8 mouse cellular contexts compared by ENCODE assay signal in genomic region chr5:136113546-136113945, GRCm38 (mm10). TPM values are rescaled to one million over a fixed set of nuclear protein-coding genes. Genes with fewer than 3 reads are reported as not detected.
DNase-seq lines count a peak whose midpoint lies in the region; TF ChIP-seq lines count a peak whose summit lies in the region.
"Not testable (repeated sequence)": the region's sequence is repeated elsewhere in the genome, so short reads cannot be mapped to it uniquely, and the experiment has no call there.

No protein-coding gene starts in this region.

- DNase-seq in ES-CJ7 (ENCODE audit: low read depth, low spot score) (peak; percentile 81), ES-E14 (ENCODE audit: low read depth, low spot score) (peak; percentile 61), MEL (ENCODE audit: low read depth, low spot score) (peak; percentile 43), R1 (ENCODE audit: low read depth, low spot score) (peak; percentile 88), ZHBTc4 (ENCODE audit: low read depth, low spot score) (peak; percentile 85)
- DNase-seq in retina, postnatal 1 day: peak; percentile 37

- not testable (repeated sequence) for H3K27me3 ChIP-seq in ES-Bruce4 (ENCODE audit: control insufficient read depth, insufficient read depth, low read length, poor library complexity, severe bottlenecking); MEL (ENCODE audit: control insufficient read depth in 1 of 2, insufficient read depth in 2 of 2, low read length in 2 of 2); testis, adult 2 months (ENCODE audit: control insufficient read depth, insufficient read depth, low read length)

- not testable (repeated sequence) for H3K36me3 ChIP-seq in ES-Bruce4 (ENCODE audit: control insufficient read depth, insufficient read depth, low read length, poor library complexity, severe bottlenecking); ES-E14 (ENCODE audit: control insufficient read depth, insufficient read depth, low read length, poor library complexity, severe bottlenecking); testis, adult 2 months (ENCODE audit: control insufficient read depth, insufficient read depth, low read length)
- peaks cover 0 to 10% of the 10 kb centered on the region in 2 experiments; a peak in 2 of 4 replicates for H3K36me3 ChIP-seq in MEL (ENCODE audit: control insufficient read depth in 1 of 2, insufficient read depth in 2 of 2, low read length in 2 of 2)

- TF ChIP-seq RAD21 in MEL (IDR thresholded peaks at IDR 0.05; ENCODE audit: low read depth, low read length): not testable (repeated sequence)

- not testable (repeated sequence) for H3K9ac ChIP-seq in ES-Bruce4 (ENCODE audit: low read depth, poor library complexity, severe bottlenecking); ES-E14 (ENCODE audit: insufficient read depth, low read depth, low read length, poor library complexity, severe bottlenecking); MEL (ENCODE audit: control insufficient read depth, low read depth, low read length, poor library complexity, severe bottlenecking)

- not testable (repeated sequence) for H3K4me1 ChIP-seq in ES-Bruce4 (ENCODE audit: control insufficient read depth, insufficient read depth, low read length); testis, adult 2 months (ENCODE audit: control insufficient read depth, insufficient read depth, low read length)
- peaks cover 4 to 21% of the 10 kb centered on the region in 2 experiments; a peak in 3 of 4 replicates for H3K4me1 ChIP-seq in ES-E14 (ENCODE audit: control insufficient read depth in 2 of 2, insufficient read depth in 2 of 2, low read length in 2 of 2, poor library complexity in 1 of 2)
- H3K4me1 ChIP-seq in MEL (ENCODE audit: control insufficient read depth in 1 of 2, insufficient read depth in 2 of 2, low read length in 2 of 2): peaks cover 4 to 23% of the 10 kb centered on the region in 2 experiments; a peak in 3 of 4 replicates

- H3K4me3 ChIP-seq in ES-Bruce4 (ENCODE audit: low read depth, low read length); ES-E14 (ENCODE audit: insufficient read depth in 1 of 2, low read depth in 1 of 2, low read length in 2 of 2, poor library complexity in 1 of 2, severe bottlenecking in 1 of 2); MEL (ENCODE audit: control insufficient read depth in 1 of 2, insufficient read depth in 1 of 2, low read depth in 2 of 2, low read length in 2 of 2): not testable (repeated sequence)
- peak overlapping the region; percentile 36; the same call in 1 of the 2 replicates for H3K4me3 ChIP-seq in testis, adult 2 months (ENCODE audit: control insufficient read depth, low read depth, low read length)

- 0 out of 2 replicates have a peak overlapping the region, but pooled peaks have one; percentile 21 for H3K27ac ChIP-seq in ES-Bruce4 (ENCODE audit: insufficient read depth, low read length)
- not testable (repeated sequence) for H3K27ac ChIP-seq in ES-E14 (ENCODE audit: insufficient read depth, low read depth, low read length, poor library complexity, severe bottlenecking); MEL (ENCODE audit: control insufficient read depth, low read depth, low read length); testis, adult 2 months (ENCODE audit: control insufficient read depth, insufficient read depth, low read depth, low read length)

- not testable (repeated sequence) for TF ChIP-seq POLR2A in ES-Bruce4 (IDR thresholded peaks at IDR 0.05; ENCODE audit: insufficient read depth, low read length); MEL (IDR thresholded peaks at IDR 0.05; ENCODE audit: control insufficient read depth in 1 of 2, insufficient read depth in 1 of 2, low read depth in 1 of 2, low read length in 2 of 2, poor library complexity in 1 of 2); testis, adult 2 months (IDR thresholded peaks at IDR 0.05; ENCODE audit: control insufficient read depth, low read depth, low read length)

- not testable (repeated sequence) for H3K9me3 ChIP-seq in ES-Bruce4 (replicated peaks; ENCODE audit: control insufficient read depth, insufficient read depth, low read length, poor library complexity, severe bottlenecking); ES-E14 (ENCODE audit: control insufficient read depth, insufficient read depth, low read depth, low read length); MEL (replicated peaks; ENCODE audit: insufficient read depth, low read length)

- not testable (repeated sequence) for TF ChIP-seq EP300 in ES-Bruce4 (IDR thresholded peaks at IDR 0.05; ENCODE audit: insufficient read depth, low read depth, low read length); MEL (IDR thresholded peaks at IDR 0.05; ENCODE audit: low read depth in 1 of 2, low read length in 2 of 2)

- not testable (repeated sequence) for TF ChIP-seq CTCF in ES-Bruce4 (IDR thresholded peaks at IDR 0.05; ENCODE audit: low read depth, low read length); MEL (IDR thresholded peaks at IDR 0.05 in 2 of 3, conservative IDR thresholded peaks at IDR 0.05 in 1 of 3; ENCODE audit: control insufficient read depth in 1 of 3, insufficient read depth in 1 of 3, low read depth in 2 of 3, low read length in 3 of 3, poor library complexity in 1 of 3, severe bottlenecking in 1 of 3); testis, adult 2 months (IDR thresholded peaks at IDR 0.05; ENCODE audit: control insufficient read depth, insufficient read depth, insufficient replicate concordance, low read depth, low read length)

- in situ Hi-C loops in ES-E14 (cut with MboI; ENCODE audit: low sequenced_read_pairs in 2 of 2, unreplicated experiment in 2 of 2): not testable (repeated sequence)

- H3K79me2 ChIP-seq in MEL (ENCODE audit: control insufficient read depth, insufficient read depth, low read length, poor library complexity): peaks cover 20% of the 10 kb centered on the region

RNA-seq across cellular contexts. Expression of gene Polr2j, which starts 2.9 kb away (rescaled TPM):
- 90.7 and 92.6 TPM in 2 replicates for polyA plus RNA-seq in ES-Bruce4 (2011; ENCODE audit: insufficient read depth, insufficient read length, low read depth, missing spikeins)
- 168 and 195 TPM in 2 replicates for total RNA-seq in ES-E14 (2012; rRNA removed)
- total RNA-seq in MEL (2012; rRNA removed): 316 and 318 TPM in 2 replicates
- 100 to 1,000 TPM in 1 of 2 experiments, not detected in 1; 269 TPM for polyA plus RNA-seq in MEL (2012; ENCODE audit: insufficient read depth in 1 of 2, insufficient read length in 2 of 2, low read depth in 1 of 2, low replicate concordance in 2 of 2, missing spikeins in 1 of 2)
- polyA plus RNA-seq in testis, adult 2 months (2012; rRNA removed): 31.4 and 35.3 TPM in 2 replicates

RNA-seq across cellular contexts. Expression of gene Lrwd1, which starts 22.3 kb away (rescaled TPM):
- 49.1 and 54.6 TPM in 2 replicates for polyA plus RNA-seq in ES-Bruce4 (2011; ENCODE audit: insufficient read depth, insufficient read length, low read depth, missing spikeins)
- 74.7 and 89.7 TPM in 2 replicates for total RNA-seq in ES-E14 (2012; rRNA removed)
- 98.2 and 103 TPM in 2 replicates for total RNA-seq in MEL (2012; rRNA removed)
- 100 to 1,000 TPM in 1 of 2 experiments, not detected in 1; 133 TPM for polyA plus RNA-seq in MEL (2012; ENCODE audit: insufficient read depth in 1 of 2, insufficient read length in 2 of 2, low read depth in 1 of 2, low replicate concordance in 2 of 2, missing spikeins in 1 of 2)
- 271 and 311 TPM in 2 replicates for polyA plus RNA-seq in testis, adult 2 months (2012; rRNA removed)

RNA-seq across cellular contexts. Expression of gene Alkbh4, which starts 22.4 kb away (rescaled TPM):
- polyA plus RNA-seq in ES-Bruce4 (2011; ENCODE audit: insufficient read depth, insufficient read length, low read depth, missing spikeins) (8.7 and 10.6 TPM in 2 replicates), MEL (2012; ENCODE audit: insufficient read depth in 1 of 2, insufficient read length in 2 of 2, low read depth in 1 of 2, low replicate concordance in 2 of 2, missing spikeins in 1 of 2) (10 to 100 TPM in 1 of 2 experiments, not detected in 1; 24.2 TPM)
- total RNA-seq in ES-E14 (2012; rRNA removed) (11.3 and 13.3 TPM in 2 replicates), MEL (2012; rRNA removed) (17.1 and 23.2 TPM in 2 replicates)
- 22.0 and 23.0 TPM in 2 replicates for polyA plus RNA-seq in testis, adult 2 months (2012; rRNA removed)

RNA-seq across cellular contexts. Expression of gene Rasa4, which starts 29.8 kb away (rescaled TPM):
- polyA plus RNA-seq in ES-Bruce4 (2011; ENCODE audit: insufficient read depth, insufficient read length, low read depth, missing spikeins): 5.9 and 6.6 TPM in 2 replicates
- 17.4 and 21.7 TPM in 2 replicates for total RNA-seq in ES-E14 (2012; rRNA removed)
- total RNA-seq in MEL (2012; rRNA removed): 1.4 and 1.6 TPM in 2 replicates
- 1 to 10 TPM in 1 of 2 experiments, not detected in 1; 2.5 TPM for polyA plus RNA-seq in MEL (2012; ENCODE audit: insufficient read depth in 1 of 2, insufficient read length in 2 of 2, low read depth in 1 of 2, low replicate concordance in 2 of 2, missing spikeins in 1 of 2)
- 1.5 and 1.7 TPM in 2 replicates for polyA plus RNA-seq in testis, adult 2 months (2012; rRNA removed)

RNA-seq across cellular contexts. Expression of gene Orai2, which starts 57.0 kb away (rescaled TPM):
- polyA plus RNA-seq in ES-Bruce4 (2011; ENCODE audit: insufficient read depth, insufficient read length, low read depth, missing spikeins) (1.5 and 1.7 TPM in 2 replicates), MEL (2012; ENCODE audit: insufficient read depth in 1 of 2, insufficient read length in 2 of 2, low read depth in 1 of 2, low replicate concordance in 2 of 2, missing spikeins in 1 of 2) (10 to 100 TPM in 1 of 2 experiments, not detected in 1; 35.7 TPM)
- total RNA-seq in ES-E14 (2012; rRNA removed) (2.9 and 4.8 TPM in 2 replicates), MEL (2012; rRNA removed) (26.6 and 33.6 TPM in 2 replicates)
- 6.5 and 9.2 TPM in 2 replicates for polyA plus RNA-seq in testis, adult 2 months (2012; rRNA removed)

Comparison
In these comparisons a context has a peak if more than half of its experiments do, and no peak if none do; other contexts are left out.
1. DNase-seq: peak in every context shown above with its lines; median percentile 88 in R1; 85 in ZHBTc4; 81 in ES-CJ7; 61 in ES-E14; 43 in MEL; 37 in retina, postnatal 1 day.